Mouse (Mus musculus) MEL (cell line): ENCODE data around the gene Gm21954. TPM values are rescaled to one million over a fixed set of nuclear protein-coding genes. Genes with fewer than 3 reads are reported as not detected.

Experiments
- DNase-seq: peaks from one replicate; pipeline ENCODE4 v3.0.0; 2011; ENCODE audit warnings: low read depth, low spot score
- H3K27ac ChIP-seq: 2 replicates; pipeline ENCODE4 v1.5.1; 2012; ENCODE audit warnings: low read depth, mild to moderate bottlenecking, control low read depth, low read length, moderate library complexity; ENCODE audit not compliant: control insufficient read depth
- H3K27me3 ChIP-seq, 2 experiments: fragments of 150-350 bp in 1 of 2; sonication (generic) in 1 of 2; 2 replicates each; pipeline ENCODE4 v1.6.1; 2012; ENCODE audit warnings: low read length in 2 of 2, mild to moderate bottlenecking in 2 of 2, improper control_type of control experiment in 1 of 2, moderate library complexity in 1 of 2; ENCODE audit not compliant: insufficient read depth in 2 of 2, control insufficient read depth in 1 of 2
- H3K36me3 ChIP-seq, 2 experiments: 2 replicates each; pipeline ENCODE4 v1.6.1; 2012 to 2014; ENCODE audit warnings: low read length in 2 of 2, improper control_type of control experiment in 1 of 2, inconsistent platforms in 1 of 2, mild to moderate bottlenecking in 1 of 2; ENCODE audit not compliant: insufficient read depth in 2 of 2, control insufficient read depth in 1 of 2
- H3K4me1 ChIP-seq, 2 experiments: fragments of 150-350 bp in 1 of 2; sonication (generic) in 1 of 2; 2 replicates each; pipeline ENCODE4 v1.6.1; 2012; ENCODE audit warnings: low read length in 2 of 2, improper control_type of control experiment in 1 of 2, mild to moderate bottlenecking in 1 of 2; ENCODE audit not compliant: insufficient read depth in 2 of 2, control insufficient read depth in 1 of 2
- H3K4me3 ChIP-seq, 2 experiments: fragments of 150-350 bp in 1 of 2; sonication (generic) in 1 of 2; 2 replicates each; pipeline ENCODE4 v1.5.1; 2012; ENCODE audit warnings: low read depth in 2 of 2, low read length in 2 of 2, mild to moderate bottlenecking in 2 of 2, moderate library complexity in 2 of 2, control low read depth in 1 of 2, improper control_type of control experiment in 1 of 2; ENCODE audit not compliant: control insufficient read depth in 1 of 2, insufficient read depth in 1 of 2
- H3K79me2 ChIP-seq: 2 replicates; pipeline ENCODE4 v1.6.1; 2012; ENCODE audit warnings: mild to moderate bottlenecking, low read length, moderate library complexity; ENCODE audit not compliant: control insufficient read depth, poor library complexity, insufficient read depth
- H3K9ac ChIP-seq: 2 replicates; pipeline ENCODE4 v1.6.1; 2012; ENCODE audit warnings: low read depth, mild to moderate bottlenecking, control low read depth, low read length, moderate library complexity; ENCODE audit not compliant: control insufficient read depth, poor library complexity, severe bottlenecking
- H3K9me3 ChIP-seq: fragments of 150-350 bp; sonication (generic); replicated peaks from 2 replicates; pipeline ENCODE4 v1.6.1; 2012; ENCODE audit warnings: mild to moderate bottlenecking, low read length, improper control_type of control experiment, moderate library complexity; ENCODE audit not compliant: insufficient read depth
- CTCF ChIP-seq, 3 experiments: IDR thresholded peaks in 2 of 3; conservative IDR thresholded peaks in 1 of 3; 2 replicates each; pipeline ENCODE4 v1.5.1; 2011 to 2012; ENCODE audit warnings: low read length in 3 of 3, low read depth in 2 of 3, mild to moderate bottlenecking in 2 of 3, improper control_type of control experiment in 1 of 3, inconsistent platforms in 1 of 3, mixed read lengths in 1 of 3, moderate library complexity in 1 of 3; ENCODE audit not compliant: control insufficient read depth in 1 of 3, insufficient read depth in 1 of 3, poor library complexity in 1 of 3, severe bottlenecking in 1 of 3
- ELF1 ChIP-seq: IDR thresholded peaks from 2 replicates; pipeline ENCODE4 v1.6.1; 2014; ENCODE audit warnings: low read depth, mild to moderate bottlenecking, inconsistent platforms, low read length, improper control_type of control experiment, moderate library complexity
- ETS1 ChIP-seq: IDR thresholded peaks from 2 replicates; pipeline ENCODE4 v1.6.1; 2012; ENCODE audit warnings: low read depth, mild to moderate bottlenecking, inconsistent platforms, low read length, improper control_type of control experiment, moderate library complexity
- GABPA ChIP-seq: IDR thresholded peaks from 2 replicates; pipeline ENCODE4 v1.6.1; 2012; ENCODE audit warnings: low read depth, mild to moderate bottlenecking, inconsistent platforms, low read length, improper control_type of control experiment, moderate library complexity
- GATA1 ChIP-seq: IDR thresholded peaks from 2 replicates; pipeline ENCODE4 v1.6.1; 2011; ENCODE audit warnings: low read depth, low read length, improper control_type of control experiment
- HCFC1 ChIP-seq: IDR thresholded peaks from 2 replicates; pipeline ENCODE4 v1.6.1; 2012; ENCODE audit warnings: low read depth, mild to moderate bottlenecking, inconsistent platforms, low read length, improper control_type of control experiment, moderate library complexity
- JUND ChIP-seq: IDR thresholded peaks from 2 replicates; pipeline ENCODE4 v1.6.1; 2011; ENCODE audit warnings: low read depth, mild to moderate bottlenecking, improper control_type of control experiment, low read length
- MAX ChIP-seq: IDR thresholded peaks from 2 replicates; pipeline ENCODE4 v1.6.1; 2011; ENCODE audit warnings: low read length, improper control_type of control experiment
- MEF2A ChIP-seq: IDR thresholded peaks from 2 replicates; pipeline ENCODE4 v1.6.1; 2014; ENCODE audit warnings: low read depth, mild to moderate bottlenecking, inconsistent platforms, low read length, improper control_type of control experiment; ENCODE audit not compliant: poor library complexity, insufficient replicate concordance, severe bottlenecking; ENCODE audit errors: extremely low read depth
- MXI1 ChIP-seq: IDR thresholded peaks from 2 replicates; pipeline ENCODE4 v1.6.1; 2011; ENCODE audit warnings: mild to moderate bottlenecking, low read depth, low read length, improper control_type of control experiment
- POLR2AphosphoS2 ChIP-seq: IDR thresholded peaks from 2 replicates; pipeline ENCODE4 v1.6.1; 2011; ENCODE audit warnings: low read length, improper control_type of control experiment
- RCOR1 ChIP-seq: IDR thresholded peaks from 2 replicates; pipeline ENCODE4 v1.6.1; 2012; ENCODE audit warnings: low read depth, mild to moderate bottlenecking, inconsistent platforms, low read length, improper control_type of control experiment
- SIN3A ChIP-seq: IDR thresholded peaks from 2 replicates; pipeline ENCODE4 v1.6.1; 2012; ENCODE audit warnings: low read length, improper control_type of control experiment, inconsistent platforms
- UBTF ChIP-seq: IDR thresholded peaks from 2 replicates; pipeline ENCODE4 v1.6.1; 2012; ENCODE audit warnings: low read depth, mild to moderate bottlenecking, inconsistent platforms, low read length, improper control_type of control experiment, moderate library complexity, borderline replicate concordance; ENCODE audit not compliant: insufficient read depth
- USF1 ChIP-seq: IDR thresholded peaks from 2 replicates; pipeline ENCODE4 v1.6.1; 2014; ENCODE audit warnings: low read depth, mild to moderate bottlenecking, inconsistent platforms, low read length, improper control_type of control experiment, moderate library complexity
- polyA plus RNA-seq, 2 experiments: library from polyadenylated mRNA; stranded (reverse) in 1 of 2; unstranded in 1 of 2; fragments of >175 nt in 1 of 2; fragments of >200 nt in 1 of 2; gene quantifications; 2 replicates each; pipeline versions ENCODE4 v1.2.1 to v1.2.4; 2012; ENCODE audit warnings: low replicate concordance in 2 of 2, low read depth in 1 of 2; ENCODE audit not compliant: insufficient read length in 2 of 2, insufficient read depth in 1 of 2, missing spikeins in 1 of 2
- total RNA-seq: library from RNA; depleted of rRNA; stranded (reverse); fragments of 300-350 nt; gene quantifications from 2 replicates; pipeline ENCODE4 v1.2.3, GENCODE M21; 2012

The Gm21954 gene
- total and polyA plus RNA-seq, 3 experiments, result not detected

DNA sequence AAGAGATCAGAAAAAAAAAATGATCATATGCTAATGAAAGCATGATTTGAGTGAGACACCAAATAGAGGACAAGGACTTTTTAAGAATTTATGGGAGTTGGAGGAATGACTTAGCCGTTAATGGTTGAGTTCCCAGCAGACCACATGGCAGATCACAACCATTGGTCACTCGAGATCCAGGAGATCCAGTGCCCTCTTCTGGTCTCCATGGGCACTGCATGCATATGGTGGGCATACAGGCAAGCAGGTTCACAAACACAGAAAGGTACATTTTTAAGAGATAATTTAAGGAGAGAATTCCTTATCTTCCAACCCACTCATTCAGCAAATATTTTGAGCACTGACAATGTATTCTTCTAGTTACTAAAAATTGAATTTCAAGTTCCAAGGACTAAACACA is 22.9 kb downstream of the Gm21954 start:
- H3K27me3 ChIP-seq, result no peaks in the 10 kb centered on the region
- no peaks in the 10 kb centered on the region for H3K79me2 ChIP-seq
- H3K4me3 ChIP-seq, result no peak overlapping the region
- H3K9me3 ChIP-seq, result no peaks in the 10 kb centered on the region
- H3K36me3 ChIP-seq, result no peaks in the 10 kb centered on the region
- H3K27ac ChIP-seq, result no peak overlapping the region
- no peak for TF ChIP-seq MEF2A
- TF ChIP-seq ELF1, result no peak
- no peak for TF ChIP-seq RCOR1
- TF ChIP-seq UBTF, result no peak
- no peak for TF ChIP-seq SIN3A
- TF ChIP-seq CTCF (IDR thresholded peaks at IDR 0.05 in 2 of 3, conservative IDR thresholded peaks at IDR 0.05 in 1 of 3; ENCODE audit: control insufficient read depth in 1 of 3, insufficient read depth in 1 of 3, low read depth in 2 of 3, low read length in 3 of 3, poor library complexity in 1 of 3, severe bottlenecking in 1 of 3), result 0 out of 6 replicates have a peak, but pooled peaks of 1 of the 3 experiments have one; percentile 13
- TF ChIP-seq POLR2AphosphoS2, result no peak
- no peaks in the 10 kb centered on the region for H3K4me1 ChIP-seq
- no peak for DNase-seq
- H3K9ac ChIP-seq, result no peak overlapping the region

DNA sequence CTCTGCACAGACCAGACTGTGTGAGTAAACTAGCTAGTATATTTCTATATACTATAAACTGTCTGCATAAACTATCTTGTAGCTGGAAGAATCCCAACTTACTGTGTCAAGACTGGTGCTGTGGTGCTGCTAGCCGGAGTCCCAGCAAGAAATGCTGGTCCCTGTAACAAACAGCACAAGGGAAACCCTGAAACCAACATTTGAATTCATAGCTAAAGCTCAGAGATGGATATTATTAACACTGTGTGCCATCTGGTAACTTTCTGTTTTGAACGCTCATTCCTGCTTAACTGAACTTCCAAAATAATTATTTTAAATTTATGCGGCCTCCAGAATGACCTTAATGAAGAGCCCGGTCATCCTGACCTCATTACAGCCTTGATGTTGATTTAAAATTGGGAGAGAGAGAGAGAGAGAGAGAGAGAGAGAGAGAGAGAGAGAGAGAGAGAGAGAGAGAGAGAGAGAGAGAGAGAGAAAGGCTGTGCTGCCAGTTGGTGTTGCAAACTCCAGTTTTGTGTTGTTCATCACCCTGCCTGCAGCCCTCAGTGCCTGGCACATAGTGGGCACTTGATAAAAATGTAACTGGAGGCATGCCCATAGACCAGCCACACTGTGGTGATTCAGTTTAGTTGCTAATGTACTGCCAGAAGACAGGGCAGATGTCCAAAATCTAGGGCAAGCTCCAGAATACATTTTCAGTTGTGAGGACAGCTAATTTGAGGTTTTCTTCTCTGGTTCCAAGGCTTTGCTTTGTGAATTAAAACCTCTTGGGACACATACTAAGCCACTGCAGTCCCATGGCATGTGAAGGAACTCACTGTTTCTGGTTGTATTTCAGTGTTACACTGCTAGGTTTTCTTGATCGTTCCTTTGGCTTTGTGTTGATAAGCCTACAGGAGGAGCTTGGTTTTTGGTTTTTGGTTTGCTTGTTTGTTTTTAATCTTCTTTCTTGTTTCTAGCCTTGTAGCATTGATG is 24.2 kb downstream of the Gm21954 start:
- Histone ChIP-seq H3K9me3 (no peaks in the 10 kb centered on the region), H3K79me2 (no peaks in the 10 kb centered on the region), H3K27ac (no peak overlapping the region), H3K4me1 (no peaks in the 10 kb centered on the region), H3K9ac (no peak overlapping the region), H3K36me3 (no peaks in the 10 kb centered on the region), H3K4me3 (no peak overlapping the region), H3K27me3 (no peaks in the 10 kb centered on the region)
- no peak for DNase-seq
- TF ChIP-seq USF1 (no peak), MXI1 (no peak), GATA1 (no peak), ELF1 (no peak), MAX (no peak), JUND (no peak), HCFC1 (no peak), ETS1 (no peak), GABPA (no peak), MEF2A (no peak)
